Mouse (Mus musculus) heart, adult 2 months (tissue): ENCODE measurements at regions not wholly inside any gene's neighbourhood (a gene's known extent, or its start where the extent isn't known, plus 50 kb on each side); places are given as distances from the start of the nearest gene placed in this dataset.
A peak's percentile ranks its signal among the peaks of the same experiment; 100 is the strongest.

ENCODE experiments used
- DNase-seq, 2 experiments: peaks; one replicate each; pipeline ENCODE4 v3.0.0; 2021
- H3K27ac ChIP-seq: fragments of 200-600 bp; 2 replicates; pipeline ENCODE4 v1.8.1; 2022
- H3K27me3 ChIP-seq: fragments of 200-500 bp; 2 replicates; pipeline ENCODE4 v1.6.1; 2012; ENCODE audit warnings: mild to moderate bottlenecking, low read length, inconsistent platforms, mixed read lengths; ENCODE audit not compliant: control insufficient read depth, insufficient read depth
- H3K36me3 ChIP-seq: fragments of 200-500 bp; 2 replicates; pipeline ENCODE4 v1.6.1; 2012; ENCODE audit warnings: low read length, inconsistent platforms; ENCODE audit not compliant: control insufficient read depth, insufficient read depth
- H3K4me1 ChIP-seq: fragments of 200-500 bp; 2 replicates; pipeline ENCODE4 v1.6.1; 2011; ENCODE audit warnings: low read length; ENCODE audit not compliant: control insufficient read depth, insufficient read depth
- H3K4me3 ChIP-seq: fragments of 200-600 bp; 2 replicates; pipeline ENCODE4 v1.8.1; 2022
- H3K79me2 ChIP-seq: fragments of 200-500 bp; replicated peaks from 2 replicates; pipeline ENCODE4 v1.6.1; 2012; ENCODE audit warnings: mild to moderate bottlenecking, inconsistent platforms, low read length, moderate library complexity, mixed read lengths; ENCODE audit not compliant: control insufficient read depth, insufficient read depth
- H3K9ac ChIP-seq: fragments of 200-500 bp; 2 replicates; pipeline ENCODE4 v1.6.1; 2012; ENCODE audit warnings: low read depth, mild to moderate bottlenecking, control low read depth, inconsistent platforms, low read length, mixed read lengths
- CTCF ChIP-seq: fragments of 200-600 bp; IDR thresholded peaks from 2 replicates; pipeline ENCODE4 v1.8.1; 2022; ENCODE audit warnings: antibody characterized with exemption, mild to moderate bottlenecking, moderate library complexity
- EP300 ChIP-seq: fragments of 200-500 bp; IDR thresholded peaks from 2 replicates; pipeline ENCODE4 v1.6.1; 2011; ENCODE audit warnings: low read depth, low read length, control low read depth; ENCODE audit not compliant: insufficient read depth
- POLR2A ChIP-seq: fragments of 200-500 bp; IDR thresholded peaks from 2 replicates; pipeline ENCODE4 v1.6.1; 2011; ENCODE audit warnings: mild to moderate bottlenecking, low read depth, low read length, control low read depth; ENCODE audit not compliant: insufficient read depth
- WGBS: fragments of 180-500 bp; shearing (Covaris S2); methylation state at CpG from one replicate; pipeline ENCODE4 v1.1.7; 2018; 5-methylcytosine and 5-hydroxymethylcytosine counted together
- intact Hi-C: fragments of 180-260 bp; cut with DNase I; formaldehyde crosslinking; loops from one replicate; pipeline ENCODE4 v1.15.1; 2025

DNA sequence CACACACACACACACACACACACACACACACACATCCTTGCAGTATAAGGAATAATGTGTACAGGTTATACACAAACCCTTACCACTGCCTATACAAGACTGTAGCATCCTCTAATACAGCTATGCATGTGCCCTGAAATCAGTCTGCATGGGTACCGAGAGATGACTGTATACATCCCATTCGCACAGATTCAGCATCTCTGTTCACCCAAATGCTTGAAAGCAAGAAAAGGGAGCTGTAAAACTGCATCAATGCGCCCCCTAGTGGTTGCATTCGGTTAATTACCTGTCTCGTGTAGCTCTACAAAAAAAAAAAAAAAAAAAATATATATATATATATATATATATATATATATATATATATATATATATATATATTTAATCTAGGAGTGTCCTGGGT lies 184.8 kb downstream of the Tmem26 start:
- H3K4me3 ChIP-seq: no peak overlapping the region
- H3K27me3 ChIP-seq: no peaks in the 10 kb centered on the region
- no peaks in the 10 kb centered on the region for H3K4me1 ChIP-seq
- intact Hi-C loops: loop anchor here (2.0 to 10.0 kb wide), 3 partner anchors 63 to 445 kb away; no protein-coding TSS in a partner anchor
- DNase-seq: peak; percentile 29 to 59
- no peak overlapping the region for H3K27ac ChIP-seq
- TF ChIP-seq CTCF (peak; percentile 72), POLR2A (no peak)
- WGBS: 14% methylated on average over 5 of the region's 5 CpGs
- peaks cover 1% of the 10 kb centered on the region; the same call in 1 of the 2 replicates for H3K36me3 ChIP-seq
- no peaks in the 10 kb centered on the region for H3K79me2 ChIP-seq
- no peak overlapping the region for H3K9ac ChIP-seq

DNA sequence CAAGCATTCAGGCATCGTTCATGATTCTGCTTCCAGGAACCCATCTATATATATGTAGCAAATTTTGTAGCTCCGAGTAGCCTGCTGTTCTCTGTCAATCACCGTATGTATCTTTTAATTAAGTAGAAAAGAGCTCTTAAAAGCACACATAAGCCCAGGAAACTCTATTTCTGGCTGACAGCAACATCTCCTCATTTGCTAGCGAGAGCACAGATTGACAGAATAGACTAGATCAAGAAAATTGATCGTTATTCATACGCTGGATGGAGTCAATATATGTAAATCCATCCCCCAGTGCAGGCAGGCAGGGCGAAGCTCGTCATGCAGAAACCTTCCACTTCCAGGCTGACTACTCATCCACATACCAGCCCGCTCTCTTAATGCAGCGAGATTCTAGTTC lies 185.6 kb downstream of the Tmem26 start:
- TF ChIP-seq CTCF (no peak), POLR2A (no peak), EP300 (no peak)
- intact Hi-C loops: loop anchor here (2.0 to 10.0 kb wide), 3 partner anchors 64 to 446 kb away; no protein-coding TSS in a partner anchor
- Histone ChIP-seq H3K27ac (no peak overlapping the region), H3K27me3 (no peaks in the 10 kb centered on the region), H3K4me1 (no peaks in the 10 kb centered on the region), H3K36me3 (peaks cover 1% of the 10 kb centered on the region; the same call in 1 of the 2 replicates), H3K4me3 (no peak overlapping the region), H3K79me2 (no peaks in the 10 kb centered on the region), H3K9ac (no peak overlapping the region)
- DNase-seq: no peak
- WGBS: 83% methylated on average over 10 of the region's 10 CpGs

DNA sequence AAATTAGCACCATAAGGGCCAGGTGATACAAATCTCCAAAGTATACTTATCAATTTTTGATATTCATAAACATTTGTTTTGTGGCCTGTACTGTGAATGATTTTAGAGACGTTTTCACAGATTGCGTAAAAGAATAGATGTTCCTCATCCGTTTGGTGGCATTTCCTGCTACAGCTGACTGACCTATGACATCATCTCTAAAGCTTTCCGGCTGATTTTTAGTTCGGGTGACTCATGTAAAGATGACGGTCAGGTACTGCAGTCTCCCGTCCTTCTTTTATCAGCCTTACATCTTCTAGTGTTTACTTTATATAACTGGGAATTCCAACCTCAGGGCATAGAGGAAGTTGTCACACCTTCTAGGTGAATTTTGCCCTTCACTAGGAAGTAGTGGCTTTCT lies 192.7 kb downstream of the Tmem26 start:
- WGBS: 20% methylated on average over 7 of the region's 7 CpGs

DNA sequence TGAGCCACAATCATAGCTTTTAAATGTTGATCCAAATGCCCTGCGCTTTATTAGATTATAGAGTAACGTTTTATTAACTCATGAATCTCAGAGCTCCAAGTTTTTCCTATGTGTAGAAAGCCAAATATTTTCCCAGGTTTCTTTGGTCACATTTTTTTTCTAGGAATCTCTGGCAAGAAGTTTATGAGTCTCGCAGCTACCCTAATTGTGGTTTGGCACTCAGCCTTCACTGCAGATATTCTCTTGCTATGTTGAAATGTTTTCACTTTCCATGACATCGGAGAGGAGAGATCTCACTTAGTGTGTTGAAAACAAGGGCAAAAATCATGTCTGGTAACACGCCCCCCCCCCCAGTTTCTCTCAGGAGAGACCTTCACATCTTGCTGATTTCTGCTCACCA lies 212.4 kb downstream of the Tmem26 start:
- intact Hi-C loops: no loop called here
- WGBS: 53% methylated on average over 5 of the region's 5 CpGs
- Histone ChIP-seq H3K4me1 (no peaks in the 10 kb centered on the region), H3K27ac (no peak overlapping the region), H3K36me3 (no peaks in the 10 kb centered on the region), H3K9ac (no peak overlapping the region), H3K79me2 (no peaks in the 10 kb centered on the region), H3K4me3 (no peak overlapping the region), H3K27me3 (no peaks in the 10 kb centered on the region)
- TF ChIP-seq POLR2A: no peak
- TF ChIP-seq EP300: no peak
- TF ChIP-seq CTCF: no peak
- no peak for DNase-seq

More for the DNA sequence above, 192.7 kb downstream of the Tmem26 start:
- DNase-seq: no peak
- Histone ChIP-seq H3K9ac (no peak overlapping the region), H3K27me3 (no peaks in the 10 kb centered on the region), H3K79me2 (no peaks in the 10 kb centered on the region), H3K27ac (no peak overlapping the region), H3K4me1 (no peaks in the 10 kb centered on the region), H3K36me3 (peaks cover 1% of the 10 kb centered on the region; the same call in 1 of the 2 replicates), H3K4me3 (no peak overlapping the region)
- intact Hi-C loops: no loop called here
- no peak for TF ChIP-seq POLR2A
- TF ChIP-seq EP300: no peak
- TF ChIP-seq CTCF: no peak

DNA sequence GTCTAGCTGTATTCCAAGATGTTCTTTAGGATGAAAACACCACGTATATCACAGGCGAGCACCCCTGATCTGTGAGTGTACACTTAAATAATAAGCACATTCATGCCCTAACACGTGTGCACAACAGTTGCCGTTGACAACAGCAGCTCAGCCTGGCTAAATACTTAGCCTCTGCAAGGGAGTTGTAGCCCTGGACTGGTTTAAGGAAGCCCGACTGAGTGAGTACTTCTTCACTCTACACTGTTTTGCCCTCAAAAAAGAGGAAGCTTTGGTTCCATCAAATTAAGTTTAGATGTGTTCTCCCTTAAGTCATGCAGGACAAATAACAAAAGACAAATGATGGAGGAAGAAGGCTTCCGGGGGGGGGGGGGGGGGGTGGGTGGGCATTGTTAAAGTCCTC lies 208.0 kb upstream of the Rhobtb1 start:
- TF ChIP-seq EP300: no peak
- TF ChIP-seq POLR2A: no peak
- TF ChIP-seq CTCF: no peak
- intact Hi-C loops: no loop called here
- no peaks in the 10 kb centered on the region for H3K27me3 ChIP-seq
- no peaks in the 10 kb centered on the region for H3K36me3 ChIP-seq
- H3K27ac ChIP-seq: no peak overlapping the region
- no peak overlapping the region for H3K4me3 ChIP-seq
- H3K79me2 ChIP-seq: no peaks in the 10 kb centered on the region
- no peak overlapping the region for H3K9ac ChIP-seq
- 73% methylated on average over 6 of the region's 6 CpGs for WGBS
- DNase-seq: no peak
- no peaks in the 10 kb centered on the region for H3K4me1 ChIP-seq

DNA sequence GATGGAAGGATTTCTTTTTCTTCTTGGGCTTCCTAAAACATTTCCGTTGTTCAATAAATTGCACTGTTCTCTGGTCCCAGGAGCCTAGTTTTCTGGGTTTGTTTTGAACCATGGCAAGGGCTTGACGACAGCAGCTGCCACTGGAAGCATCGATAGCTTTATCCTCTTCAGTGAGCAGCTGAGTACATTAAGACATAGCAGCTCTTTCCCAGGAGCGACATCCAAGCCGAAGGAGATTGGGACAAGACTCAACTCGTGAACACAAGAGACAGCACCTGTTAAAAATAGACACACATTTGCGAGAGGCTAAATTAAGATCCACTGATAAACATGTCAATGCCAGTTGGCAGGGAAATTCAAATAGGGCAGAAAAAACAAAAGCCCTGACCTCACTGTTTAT lies 194.7 kb upstream of the Rhobtb1 start:
- Histone ChIP-seq H3K4me3 (no peak overlapping the region), H3K4me1 (no peaks in the 10 kb centered on the region), H3K27me3 (no peaks in the 10 kb centered on the region), H3K27ac (peak overlapping the region; percentile 43), H3K79me2 (no peaks in the 10 kb centered on the region), H3K36me3 (no peaks in the 10 kb centered on the region), H3K9ac (no peak overlapping the region)
- intact Hi-C loops: no loop called here
- 46% methylated on average over 7 of the region's 7 CpGs for WGBS
- TF ChIP-seq CTCF: no peak
- no peak for TF ChIP-seq EP300
- TF ChIP-seq POLR2A: no peak
- DNase-seq: peak in 1 of 2 experiments; percentile 6
